Mouse (Mus musculus) midbrain, embryonic 14.5 days (tissue): Measurements from ENCODE around the gene Zfp488. TPM values are rescaled to one million over a fixed set of nuclear protein-coding genes. Genes with fewer than 3 reads are reported as not detected.
A peak's percentile ranks its signal among the peaks of the same experiment; 100 is the strongest.

ENCODE experiments used
- ATAC-seq: fragments of 200-750 bp; cut with Nextera tagmentation; 2 replicates; pipeline ENCODE4 v1.8.0; 2017; ENCODE audit warnings: moderate number of reproducible peaks, moderate library complexity; ENCODE audit not compliant: low FRiP score, low TSS enrichment
- DNase-seq: peaks from one replicate; pipeline ENCODE4 v3.0.0-alpha.2; 2015
- H3K27ac ChIP-seq: fragments of 300-500 bp; sonication (generic); replicated peaks from 2 replicates; pipeline ENCODE4 v1.5.1; 2014; ENCODE audit warnings: mild to moderate bottlenecking, low read depth, low read length, moderate library complexity
- H3K27me3 ChIP-seq: fragments of 300-500 bp; sonication (generic); 2 replicates; pipeline ENCODE4 v1.6.1; 2014; ENCODE audit warnings: low read length, control low read depth, mixed read lengths; ENCODE audit not compliant: control insufficient read depth, insufficient read depth
- H3K36me3 ChIP-seq: fragments of 300-500 bp; sonication (generic); 2 replicates; pipeline ENCODE4 v1.6.1; 2014; ENCODE audit warnings: low read length, control low read depth; ENCODE audit not compliant: control insufficient read depth, insufficient read depth
- H3K4me1 ChIP-seq: fragments of 300-500 bp; sonication (generic); 2 replicates; pipeline ENCODE4 v1.6.1; 2014; ENCODE audit warnings: mild to moderate bottlenecking, antibody characterized with exemption, low read length, control low read depth; ENCODE audit not compliant: control insufficient read depth, insufficient read depth
- H3K4me2 ChIP-seq: fragments of 300-500 bp; sonication (generic); 2 replicates; pipeline ENCODE4 v1.6.1; 2014; ENCODE audit warnings: mild to moderate bottlenecking, low read length, moderate library complexity
- H3K4me3 ChIP-seq: fragments of 300-500 bp; sonication (generic); replicated peaks from 2 replicates; pipeline ENCODE4 v1.5.1; 2014; ENCODE audit warnings: low read depth, low read length
- H3K9ac ChIP-seq: fragments of 300-500 bp; sonication (generic); replicated peaks from 2 replicates; pipeline ENCODE4 v1.6.1; 2014; ENCODE audit warnings: mild to moderate bottlenecking, low read length, moderate library complexity
- H3K9me3 ChIP-seq: fragments of 300-500 bp; sonication (generic); 2 replicates; pipeline ENCODE4 v1.6.1; 2016; ENCODE audit warnings: low read length, control low read depth, mixed read lengths; ENCODE audit not compliant: control insufficient read depth
- WGBS: fragments of 180-500 bp; shearing (Covaris S2); extraction: QIAGEN DNeasy Blood & Tissue Kit; methylation state at CpG from one replicate; pipeline ENCODE4 v1.1.7; 2014; 5-methylcytosine and 5-hydroxymethylcytosine counted together
- polyA plus RNA-seq: library from polyadenylated mRNA; unstranded; fragments of >200 nt; fragmentation: Nextera tagmentation; extraction: Ambion mirVana; gene quantifications from 2 replicates; pipeline ENCODE4 v1.2.1, GENCODE M21; 2014

Zfp488 gene
- polyA plus RNA-seq, 1 experiment from 2014 or later: 1.8 TPM

DNA sequence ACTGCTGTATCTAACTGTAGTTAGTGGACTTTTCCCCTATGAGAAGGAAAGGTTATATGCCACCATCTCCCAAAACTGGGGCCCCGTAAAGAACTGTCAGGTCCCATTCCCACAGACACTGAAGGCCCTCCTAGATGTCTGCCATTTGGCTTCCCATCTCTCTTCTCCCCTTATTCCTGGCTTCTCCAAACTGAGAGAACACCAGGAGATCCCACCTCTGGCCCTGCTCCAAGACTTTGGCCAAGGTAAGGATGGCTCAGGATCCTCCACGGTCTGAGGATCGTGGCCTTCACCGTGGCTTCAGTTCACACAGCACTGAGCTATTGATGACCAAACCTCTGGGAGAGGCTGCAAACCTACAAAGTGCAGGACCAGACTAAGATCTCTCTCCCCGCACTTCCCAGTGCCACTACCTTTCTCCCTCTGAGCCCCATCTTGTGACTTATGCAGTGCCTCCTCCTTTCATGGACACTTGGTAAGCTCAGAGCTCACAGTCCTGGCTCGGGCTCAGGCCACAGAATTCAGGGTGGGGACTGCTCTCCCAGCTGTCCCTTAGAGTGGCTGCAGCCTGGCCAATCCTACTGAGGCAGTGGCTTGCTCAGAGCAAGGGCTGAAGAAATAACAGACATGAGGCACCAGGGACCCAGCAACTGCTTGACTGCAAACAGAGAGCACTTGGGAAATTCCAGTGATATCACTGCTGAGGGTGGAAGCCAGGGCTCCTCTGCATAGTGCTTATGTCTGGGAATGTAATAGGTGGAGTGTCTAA is 15.1 kb upstream of the Zfp488 start:
- Histone ChIP-seq H3K27me3 (no peaks in the 10 kb centered on the region), H3K36me3 (no peaks in the 10 kb centered on the region), H3K9ac (no peak overlapping the region), H3K4me2 (no peak overlapping the region), H3K9me3 (no peaks in the 10 kb centered on the region), H3K27ac (no peak overlapping the region), H3K4me1 (no peaks in the 10 kb centered on the region), H3K4me3 (no peak overlapping the region)
- 88% methylated on average over 6 of the region's 6 CpGs for WGBS
- no peak for DNase-seq
- no peak for ATAC-seq

DNA sequence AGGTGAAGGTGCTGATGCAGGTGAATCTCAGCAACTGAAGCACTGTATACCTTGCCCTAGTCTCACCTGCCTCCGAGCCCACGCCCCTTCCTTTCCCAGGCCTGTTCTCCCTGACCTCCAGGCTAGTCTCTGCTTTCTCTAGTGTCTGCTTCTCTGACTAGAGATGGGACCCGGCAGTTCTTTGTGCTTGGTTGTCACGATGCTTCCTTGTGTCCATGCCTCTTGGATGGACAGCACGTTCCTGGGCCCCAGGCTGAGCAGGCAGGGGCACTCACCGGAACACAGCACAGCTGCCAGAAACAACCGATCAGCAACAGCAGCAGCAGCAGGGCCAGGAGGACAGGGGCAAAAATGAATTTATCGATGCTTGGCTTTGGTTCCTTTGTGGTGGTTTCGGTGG is 14.5 kb upstream of the Zfp488 start:
- no peak for DNase-seq
- Histone ChIP-seq H3K4me3 (no peak overlapping the region), H3K27me3 (no peaks in the 10 kb centered on the region), H3K4me2 (no peak overlapping the region), H3K9me3 (no peaks in the 10 kb centered on the region), H3K9ac (no peak overlapping the region), H3K27ac (no peak overlapping the region), H3K4me1 (no peaks in the 10 kb centered on the region), H3K36me3 (no peaks in the 10 kb centered on the region)
- no peak for ATAC-seq
- 93% methylated on average over 9 of the region's 9 CpGs for WGBS

DNA sequence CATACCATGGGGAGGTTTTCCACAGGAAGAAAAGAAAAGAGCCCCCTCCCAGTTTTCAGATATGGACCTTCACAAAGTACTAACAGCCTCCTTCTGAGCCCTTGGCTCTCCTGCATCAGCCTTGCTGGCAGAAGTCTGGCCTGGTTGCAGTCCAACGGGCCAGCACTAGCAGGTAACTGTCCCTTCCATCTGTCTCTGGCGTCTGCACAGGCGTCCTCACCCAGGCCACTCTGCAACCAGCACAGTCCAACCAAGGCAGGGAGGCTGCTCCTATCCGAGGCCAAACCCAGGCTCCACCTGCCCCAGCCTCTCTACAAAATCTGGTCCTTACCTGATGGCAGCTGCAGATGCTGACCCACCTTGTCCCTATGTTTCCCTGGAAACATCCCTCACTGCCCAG is 13.4 kb upstream of the Zfp488 start:
- H3K27me3 ChIP-seq: no peaks in the 10 kb centered on the region
- no peak overlapping the region for H3K9ac ChIP-seq
- no peak overlapping the region for H3K4me2 ChIP-seq
- no peak overlapping the region for H3K4me3 ChIP-seq
- no peak for ATAC-seq
- DNase-seq: no peak
- H3K36me3 ChIP-seq: no peaks in the 10 kb centered on the region
- WGBS: 87% methylated on average over 4 of the region's 4 CpGs
- H3K9me3 ChIP-seq: no peaks in the 10 kb centered on the region
- no peak overlapping the region for H3K27ac ChIP-seq
- H3K4me1 ChIP-seq: no peaks in the 10 kb centered on the region

DNA sequence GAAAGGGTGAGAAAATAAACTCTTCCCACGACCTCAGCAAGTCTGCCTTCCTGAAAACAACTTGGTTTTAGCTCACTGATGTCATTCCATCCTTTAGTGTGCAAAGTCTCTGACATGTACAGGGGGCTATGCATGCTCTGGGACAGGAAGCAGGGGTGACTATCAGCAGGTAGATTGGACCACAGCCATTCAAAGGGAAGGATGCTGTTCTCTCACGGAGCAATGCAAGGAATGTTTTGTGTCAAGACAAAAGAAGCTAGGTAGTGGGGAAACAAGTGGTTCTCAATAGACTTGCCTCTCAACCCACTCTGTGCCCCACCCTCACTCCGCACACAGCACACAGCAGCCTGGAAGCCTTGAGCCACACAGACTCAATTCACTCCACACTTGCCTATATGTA is 10.6 kb upstream of the Zfp488 start:
- H3K9ac ChIP-seq: no peak overlapping the region
- no peak overlapping the region for H3K27ac ChIP-seq
- no peaks in the 10 kb centered on the region for H3K36me3 ChIP-seq
- no peaks in the 10 kb centered on the region for H3K27me3 ChIP-seq
- H3K4me1 ChIP-seq: no peaks in the 10 kb centered on the region
- no peak overlapping the region for H3K4me2 ChIP-seq
- no peaks in the 10 kb centered on the region for H3K9me3 ChIP-seq
- H3K4me3 ChIP-seq: no peak overlapping the region
- ATAC-seq (no peak), DNase-seq (no peak)
- 50% methylated on average over 3 of the region's 3 CpGs for WGBS

DNA sequence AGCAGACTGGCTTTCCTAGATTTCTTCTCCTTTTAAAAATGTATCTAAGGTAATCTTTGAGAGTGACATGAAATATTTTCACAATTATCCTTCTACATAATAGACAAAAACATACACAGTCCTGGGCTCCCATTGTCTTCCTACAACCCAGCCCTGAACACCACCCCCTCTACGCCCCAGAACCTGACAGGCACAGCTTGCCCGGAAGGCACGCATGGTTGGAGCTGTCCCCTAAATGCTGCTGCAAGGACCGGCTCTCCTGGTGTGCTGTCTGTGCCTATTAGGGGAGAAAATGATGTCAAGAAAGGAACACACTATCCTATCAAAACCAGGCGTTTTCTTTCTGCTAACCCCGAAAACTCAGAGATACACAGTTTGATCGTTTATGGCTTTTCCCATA is 816 bp downstream of the Zfp488 start:
- Histone ChIP-seq H3K36me3 (no peaks in the 10 kb centered on the region), H3K9ac (0 out of 2 replicates have a peak overlapping the region, but pooled peaks have one; percentile 3), H3K4me2 (peak overlapping the region; percentile 71), H3K4me3 (peak overlapping the region; percentile 39), H3K27ac (peak overlapping the region; percentile 8; the same call in 1 of the 2 replicates), H3K9me3 (no peaks in the 10 kb centered on the region), H3K4me1 (peaks cover 9% of the 10 kb centered on the region; the same call in 1 of the 2 replicates), H3K27me3 (no peaks in the 10 kb centered on the region)
- DNase-seq (peak; percentile 32), ATAC-seq (no peak)
- WGBS: 26% methylated on average over 7 of the region's 7 CpGs

DNA sequence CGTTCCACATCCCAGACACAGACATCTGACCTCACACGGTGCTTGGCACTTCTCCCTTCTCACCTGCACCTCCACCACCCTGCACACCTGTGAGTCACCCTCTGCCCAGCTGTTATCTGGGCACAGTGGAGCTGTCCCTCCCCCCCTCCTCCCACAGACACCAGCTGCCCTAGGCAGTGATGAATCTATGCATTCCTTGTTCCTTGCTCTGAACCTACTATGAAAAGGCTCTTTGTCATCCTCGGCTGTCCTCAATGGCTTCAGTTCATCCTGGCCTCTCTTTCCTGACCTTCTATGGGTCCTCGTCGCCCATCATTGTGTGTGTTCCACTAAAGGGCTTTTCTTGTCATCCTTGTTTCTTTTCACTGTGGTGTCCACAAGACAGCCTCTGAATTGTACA is 3.8 kb downstream of the Zfp488 start:
- no peak overlapping the region for H3K9ac ChIP-seq
- H3K4me1 ChIP-seq: peaks cover 9% of the 10 kb centered on the region; the same call in 1 of the 2 replicates
- H3K4me2 ChIP-seq: no peak overlapping the region
- ATAC-seq (no peak), DNase-seq (no peak)
- H3K27ac ChIP-seq: no peak overlapping the region
- 68% methylated on average over 5 of the region's 5 CpGs for WGBS
- no peaks in the 10 kb centered on the region for H3K9me3 ChIP-seq
- H3K4me3 ChIP-seq: no peak overlapping the region
- H3K36me3 ChIP-seq: no peaks in the 10 kb centered on the region
- H3K27me3 ChIP-seq: no peaks in the 10 kb centered on the region

DNA sequence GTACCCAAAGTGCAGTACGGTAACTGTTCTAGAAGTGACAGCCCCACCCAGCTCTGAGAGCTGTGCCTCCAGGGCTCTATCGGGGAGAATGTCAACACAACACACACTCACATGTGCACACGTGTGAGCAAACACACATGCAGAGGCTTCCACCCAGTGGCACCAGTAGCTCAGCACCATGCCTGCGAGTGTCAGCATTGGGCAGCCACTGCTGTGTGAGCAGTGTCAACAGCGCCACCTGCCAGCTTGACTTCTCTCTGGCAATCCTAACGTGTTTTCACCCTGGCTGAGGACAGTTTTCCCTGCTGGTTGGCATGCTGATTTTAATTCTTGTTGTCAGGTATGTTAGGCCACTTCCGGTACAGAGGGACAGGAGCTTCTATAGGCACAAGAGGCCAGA is 5.9 kb downstream of the Zfp488 start:
- Histone ChIP-seq H3K9me3 (no peaks in the 10 kb centered on the region), H3K36me3 (no peaks in the 10 kb centered on the region), H3K4me2 (no peak overlapping the region), H3K4me3 (no peak overlapping the region), H3K27ac (no peak overlapping the region), H3K27me3 (no peaks in the 10 kb centered on the region), H3K9ac (no peak overlapping the region), H3K4me1 (no peaks in the 10 kb centered on the region)
- DNase-seq (peak; percentile 49), ATAC-seq (no peak)
- 47% methylated on average over 7 of the region's 7 CpGs for WGBS

DNA sequence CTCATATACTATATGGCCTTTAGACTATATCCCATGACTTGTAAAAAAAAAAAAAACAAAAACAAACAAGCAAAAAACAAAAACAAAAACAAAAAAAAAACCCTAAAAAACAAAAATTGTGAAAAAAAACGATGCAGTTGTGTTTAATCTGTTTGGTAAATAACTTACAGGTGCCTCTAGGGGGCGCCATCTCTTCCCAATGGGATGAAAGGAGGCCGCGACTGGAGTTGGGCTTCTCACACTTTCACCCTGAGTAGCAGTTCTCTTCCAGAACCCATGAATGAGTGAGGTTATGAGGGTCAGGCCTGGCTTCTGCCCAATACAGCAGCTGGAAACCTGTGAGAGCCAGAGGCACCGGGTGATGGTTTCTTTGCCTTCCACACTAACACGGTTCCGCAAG is 12.9 kb downstream of the Zfp488 start:
- H3K9ac ChIP-seq: no peak overlapping the region
- no peaks in the 10 kb centered on the region for H3K27me3 ChIP-seq
- H3K9me3 ChIP-seq: no peaks in the 10 kb centered on the region
- H3K36me3 ChIP-seq: no peaks in the 10 kb centered on the region
- ATAC-seq: no peak
- WGBS: 74% methylated on average over 7 of the region's 7 CpGs
- H3K4me1 ChIP-seq: no peaks in the 10 kb centered on the region
- no peak overlapping the region for H3K4me3 ChIP-seq
- no peak overlapping the region for H3K27ac ChIP-seq
- no peak overlapping the region for H3K4me2 ChIP-seq
- DNase-seq: peak; percentile 13

DNA sequence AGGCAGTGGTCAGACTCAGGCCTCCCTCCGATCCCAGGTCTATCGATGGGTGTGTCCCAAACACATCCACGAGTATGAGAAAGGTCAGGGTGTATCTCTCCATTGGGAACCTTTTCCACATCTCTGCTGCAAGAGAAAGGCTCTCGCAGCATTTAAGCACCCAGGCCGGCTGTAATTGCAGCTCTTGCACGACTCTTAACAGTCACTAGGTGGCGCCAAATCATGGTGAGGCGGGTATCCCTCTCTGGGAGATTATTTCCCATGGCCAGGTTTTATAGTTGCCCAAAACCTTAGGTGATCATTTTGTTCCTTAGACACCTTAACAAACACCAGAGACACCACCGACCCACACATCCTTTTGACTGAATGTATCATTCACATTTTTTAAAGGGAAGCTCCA is 19.2 kb downstream of the Zfp488 start:
- no peaks in the 10 kb centered on the region for H3K9me3 ChIP-seq
- DNase-seq (peak; percentile 81), ATAC-seq (no peak)
- no peaks in the 10 kb centered on the region for H3K4me1 ChIP-seq
- no peak overlapping the region for H3K9ac ChIP-seq
- H3K27ac ChIP-seq: no peak overlapping the region
- no peaks in the 10 kb centered on the region for H3K27me3 ChIP-seq
- no peaks in the 10 kb centered on the region for H3K36me3 ChIP-seq
- 15% methylated on average over 9 of the region's 9 CpGs for WGBS
- H3K4me3 ChIP-seq: no peak overlapping the region
- no peak overlapping the region for H3K4me2 ChIP-seq
